Mouse (Mus musculus) embryo, embryonic 11 days (tissue): ENCODE measurements around the gene 9430097D07Rik.
A peak's percentile ranks its signal among the peaks of the same experiment; 100 is the strongest.

Experiments used
- DNase-seq: peaks from one replicate; pipeline ENCODE4 v3.0.0-alpha.2; 2015

The 9430097D07Rik gene

GRCm38 (mm10) chr2:32575586-32576160, at the start of gene 9430097D07Rik:
9430097D07Rik (minus strand) TSS chr2:32575684.
- peak; percentile 87 for DNase-seq

DNA sequence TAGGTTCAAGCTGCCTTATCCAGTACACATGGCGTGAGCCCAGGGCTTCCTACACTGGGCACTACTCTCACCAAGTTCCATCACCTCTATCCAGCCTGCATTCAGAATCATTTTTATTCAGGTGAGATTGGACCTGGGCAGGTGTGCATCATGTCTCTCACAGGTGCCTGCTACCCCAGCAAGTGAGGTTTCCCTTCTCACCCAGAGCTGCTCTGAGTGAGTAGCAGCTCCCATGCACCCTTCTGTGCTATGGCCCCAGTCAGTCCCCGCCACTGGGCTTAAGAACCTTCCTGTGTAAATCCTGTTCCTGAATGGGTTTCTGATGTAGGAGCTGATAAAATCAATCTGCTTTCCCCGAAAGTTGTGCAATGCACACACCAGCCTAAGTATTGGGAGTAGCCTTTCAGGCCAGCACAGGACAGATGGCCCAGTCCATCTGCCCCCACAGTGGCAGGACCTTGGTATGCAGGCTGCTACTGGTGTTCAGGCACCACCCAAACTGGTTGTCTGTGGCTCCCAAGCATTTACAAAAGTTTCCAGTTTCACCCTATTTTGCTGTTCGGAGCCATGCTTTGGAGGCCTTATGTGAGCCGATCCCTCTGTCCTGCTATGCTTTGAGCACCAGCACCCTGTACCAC, 48.7 kb upstream of the 9430097D07Rik start:
- DNase-seq, result no peak

GRCm38 (mm10) chr2:32621517-32621859, 46.0 kb upstream of the 9430097D07Rik start, which contains the start of gene Ak1:
Ak1 (plus strand) TSS chr2:32621758.
- no peak for DNase-seq

DNA sequence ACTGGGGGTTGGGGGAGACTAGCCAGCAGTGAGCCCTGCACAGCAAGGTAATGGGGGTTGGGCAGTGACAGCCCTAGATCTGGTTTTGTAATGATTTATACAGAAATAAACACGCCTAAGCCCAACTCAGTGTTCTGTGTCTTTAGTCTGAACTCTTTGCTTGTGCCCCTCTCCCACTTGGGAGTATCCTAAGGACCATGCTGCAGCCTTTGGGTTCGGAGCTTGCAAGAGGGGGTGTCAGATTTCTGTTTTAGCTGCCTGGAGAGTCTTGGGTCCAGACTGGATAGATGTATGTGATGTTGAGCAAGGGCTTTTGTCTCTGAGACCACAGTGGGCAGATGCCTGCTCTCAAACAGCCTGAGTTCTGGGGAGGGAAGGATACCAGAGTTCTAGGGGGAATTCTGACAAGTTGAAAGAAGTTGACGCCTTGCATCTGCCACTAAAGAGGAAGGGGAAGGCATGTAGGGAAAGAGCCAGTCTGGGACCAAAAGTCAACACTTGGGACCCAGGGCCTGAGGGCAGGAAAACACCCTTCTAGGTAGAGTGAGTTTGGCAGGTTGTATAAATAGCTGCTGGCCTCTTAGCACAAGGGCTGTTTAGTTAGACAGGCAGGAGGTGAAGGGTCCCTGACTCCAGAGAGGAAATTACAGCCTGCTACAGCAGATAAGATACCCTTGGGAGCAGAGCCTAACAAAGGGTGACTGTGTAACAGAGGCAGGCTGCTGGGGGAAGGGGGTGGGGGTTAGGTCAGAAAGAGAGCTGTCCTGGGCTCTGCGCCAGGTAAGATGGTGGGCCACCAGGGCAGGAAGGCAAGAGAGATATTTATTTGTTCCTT, 45.4 kb upstream of the 9430097D07Rik start:
- peak; percentile 78 for DNase-seq

GRCm38 (mm10) chr2:32618051-32618450, 42.6 kb upstream of the 9430097D07Rik start:
- DNase-seq, result no peak

- no peak for DNase-seq
These were observed 42.1 kb upstream of the 9430097D07Rik start for GRCm38 (mm10) chr2:32617601-32618000.

- no peak for DNase-seq
These were observed 41.6 kb upstream of the 9430097D07Rik start for GRCm38 (mm10) chr2:32617109-32617508.

- no peak for DNase-seq
These were observed 36.8 kb upstream of the 9430097D07Rik start for GRCm38 (mm10) chr2:32612274-32612673.

DNA sequence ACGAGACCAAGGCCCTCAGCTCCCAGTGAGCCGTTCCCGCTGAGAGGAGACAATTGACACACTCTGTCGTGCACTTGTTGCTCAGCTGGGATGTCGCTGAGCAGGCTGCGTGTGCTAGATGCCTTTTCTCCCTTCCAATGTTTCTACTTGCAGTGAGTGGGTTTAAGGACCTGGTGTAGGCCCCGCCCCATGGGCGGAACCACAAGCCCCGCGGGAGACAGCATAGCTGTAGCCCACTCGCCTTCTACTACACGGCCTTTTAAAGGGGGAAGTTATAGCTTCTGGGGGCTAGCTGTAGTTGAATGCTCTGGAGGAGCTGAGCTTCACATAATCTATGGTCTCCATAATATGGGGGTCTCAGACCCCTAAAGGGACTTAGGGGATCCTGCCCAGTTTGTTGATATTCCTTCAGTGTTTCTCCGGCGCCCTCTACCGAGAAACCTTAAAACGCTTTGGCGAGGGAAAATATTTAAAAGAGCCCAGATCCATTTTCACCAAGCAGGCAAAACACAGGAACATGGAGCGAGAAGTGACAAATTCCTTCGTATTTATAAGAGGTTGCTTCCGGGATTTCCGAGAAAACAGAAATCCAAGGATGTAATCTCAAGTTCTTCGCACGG, 35.2 kb upstream of the 9430097D07Rik start:
- peak; percentile 74 for DNase-seq

DNA sequence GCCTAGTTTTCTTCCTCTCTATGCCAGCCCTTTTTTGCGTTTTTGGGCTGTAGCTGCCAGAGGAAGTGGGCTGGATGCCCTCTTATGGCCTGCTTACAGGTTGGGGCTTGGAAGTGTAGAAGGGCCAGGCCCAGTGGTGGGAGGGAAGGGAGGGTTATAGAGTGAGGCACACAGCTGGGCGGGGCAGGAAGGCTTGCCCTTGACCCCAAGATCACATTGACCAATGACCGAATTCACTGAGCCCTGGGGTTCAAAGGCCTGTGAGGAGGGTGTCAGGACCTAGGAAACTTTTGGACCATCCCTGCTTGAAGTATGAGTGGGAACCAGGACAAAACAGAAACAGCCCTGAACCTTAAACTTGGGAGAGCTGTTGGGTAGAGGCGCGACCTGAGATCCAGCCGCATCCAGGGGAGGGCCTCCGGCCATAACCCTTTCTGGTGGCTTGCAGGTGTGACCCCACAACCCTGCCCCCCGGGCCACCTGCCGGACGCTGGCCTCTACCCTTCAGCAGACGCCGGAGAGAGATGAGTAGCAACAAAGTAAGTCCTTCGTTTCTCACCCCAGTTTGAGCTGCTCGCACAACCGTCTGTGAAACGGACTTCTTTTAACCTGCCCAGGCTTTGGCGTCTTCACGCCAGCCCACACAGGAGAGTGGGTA, 33.4 kb upstream of the 9430097D07Rik start:
- no peak for DNase-seq

DNA sequence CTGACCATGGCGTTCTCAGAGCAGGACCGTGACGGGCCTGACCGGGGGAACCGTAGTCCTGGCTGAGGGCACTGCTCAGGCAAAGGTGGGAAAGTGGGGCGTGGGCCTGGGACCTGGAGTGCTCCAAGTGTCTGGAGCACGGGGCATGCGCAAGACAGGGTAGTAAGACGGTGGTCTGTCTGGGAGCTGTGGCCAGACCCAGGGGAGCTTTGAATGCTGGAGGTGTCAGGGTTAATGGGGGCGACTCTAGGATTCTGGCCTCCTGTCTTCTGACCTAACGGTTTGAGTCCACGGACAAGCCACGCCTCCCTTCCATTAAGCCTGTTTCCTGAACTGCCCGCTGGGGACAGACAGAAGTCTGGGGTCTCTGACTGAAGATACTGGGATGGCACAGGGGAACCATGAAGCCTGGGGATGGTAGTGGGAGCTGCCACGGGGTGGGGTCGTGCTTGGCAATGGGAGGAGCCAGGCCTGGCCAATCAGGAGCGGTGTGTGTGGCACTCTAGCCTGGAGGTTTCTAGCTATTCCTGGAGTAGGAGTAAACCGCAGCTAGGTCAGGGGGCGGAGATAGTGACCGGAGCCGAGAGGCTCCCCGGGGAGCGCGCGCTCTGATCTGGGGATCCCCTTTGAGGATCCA, 32.8 kb upstream of the 9430097D07Rik start:
- peak; percentile 77 for DNase-seq

GRCm38 (mm10) chr2:32607262-32607947, 31.9 kb upstream of the 9430097D07Rik start:
- peak; percentile 77 for DNase-seq

DNA sequence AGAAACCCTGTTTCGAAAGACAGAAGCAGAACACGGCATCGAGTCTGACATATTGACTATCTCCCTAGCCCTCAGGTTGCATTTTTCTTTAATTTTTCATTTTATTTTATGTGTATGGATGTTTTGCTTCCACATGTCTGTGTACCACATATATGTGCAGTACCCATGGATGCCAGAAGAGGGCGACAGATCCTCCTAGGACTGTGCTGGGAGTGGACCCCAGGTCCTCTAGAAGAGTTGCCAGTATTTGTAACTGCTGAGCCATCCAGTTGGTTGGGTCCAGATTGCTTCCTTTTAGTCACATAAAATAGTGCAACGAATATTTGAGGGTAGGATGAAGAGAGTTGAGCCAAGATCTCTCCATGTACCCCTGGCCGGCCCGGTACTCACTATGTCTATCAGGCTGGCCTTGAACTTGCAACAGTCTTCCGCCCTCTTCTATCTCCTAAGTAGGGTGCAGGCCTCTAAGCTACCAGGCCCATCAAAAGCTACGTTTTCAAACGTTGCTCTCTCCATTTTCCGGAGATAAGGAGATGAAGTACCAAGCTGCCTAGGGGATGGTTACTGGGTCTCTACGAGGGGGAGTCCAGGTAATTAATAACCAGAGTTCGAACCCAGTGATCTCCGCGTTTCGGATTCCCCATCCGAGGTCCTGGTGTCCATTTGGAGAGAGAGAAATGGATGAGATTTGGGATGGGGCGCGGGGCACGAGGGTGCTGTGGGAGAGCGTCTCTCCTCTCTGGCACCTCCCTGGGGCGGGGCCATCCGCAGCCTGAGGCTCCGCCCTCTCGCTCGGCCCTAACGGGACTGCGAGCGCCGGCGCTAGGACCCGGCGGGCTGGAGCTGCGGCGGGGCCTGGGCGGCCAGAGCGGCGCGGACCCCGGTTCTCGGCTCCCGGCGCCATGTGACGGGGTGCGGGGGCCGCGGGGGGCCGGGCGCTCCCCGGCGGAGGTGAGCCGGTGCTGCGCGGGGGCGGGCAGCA, 31.0 kb upstream of the 9430097D07Rik start:
- DNase-seq, result peak; percentile 95

- no peak for DNase-seq
These were observed 29.1 kb upstream of the 9430097D07Rik start for GRCm38 (mm10) chr2:32604631-32605030.

GRCm38 (mm10) chr2:32602600-32603054, 27.1 kb upstream of the 9430097D07Rik start:
- DNase-seq, result peak; percentile 82

DNA sequence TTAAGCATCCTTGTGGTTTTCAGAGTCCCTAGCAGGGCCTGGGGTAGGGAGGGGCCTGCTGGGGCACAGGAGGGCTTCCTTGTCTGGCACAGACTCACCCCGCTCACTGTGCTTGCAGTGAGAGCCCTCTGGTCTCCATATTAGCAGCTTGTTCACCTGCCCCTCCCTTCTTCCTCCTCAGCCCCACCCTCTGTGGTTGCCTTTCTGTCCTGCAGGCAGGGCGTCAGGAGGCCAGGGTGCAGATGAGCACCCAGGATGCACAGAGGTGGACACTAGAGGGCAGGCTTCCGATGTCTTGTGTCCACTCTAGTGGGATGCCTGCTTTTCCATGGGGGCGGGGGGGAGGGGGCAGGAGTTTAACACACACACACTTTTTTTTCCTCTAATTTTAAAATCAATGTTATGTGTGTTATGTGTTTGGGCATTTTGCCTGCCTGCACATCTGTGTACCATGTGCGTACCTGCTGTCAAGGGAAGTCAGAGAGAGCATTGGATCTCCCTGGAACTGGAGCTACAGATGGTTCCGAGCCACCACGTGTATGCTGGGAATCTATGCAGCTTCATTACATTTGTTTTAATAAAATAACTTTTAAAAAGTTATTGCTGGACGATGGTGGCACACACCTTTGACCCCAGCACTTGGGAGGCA, 26.1 kb upstream of the 9430097D07Rik start:
- DNase-seq, result peak; percentile 69

DNA sequence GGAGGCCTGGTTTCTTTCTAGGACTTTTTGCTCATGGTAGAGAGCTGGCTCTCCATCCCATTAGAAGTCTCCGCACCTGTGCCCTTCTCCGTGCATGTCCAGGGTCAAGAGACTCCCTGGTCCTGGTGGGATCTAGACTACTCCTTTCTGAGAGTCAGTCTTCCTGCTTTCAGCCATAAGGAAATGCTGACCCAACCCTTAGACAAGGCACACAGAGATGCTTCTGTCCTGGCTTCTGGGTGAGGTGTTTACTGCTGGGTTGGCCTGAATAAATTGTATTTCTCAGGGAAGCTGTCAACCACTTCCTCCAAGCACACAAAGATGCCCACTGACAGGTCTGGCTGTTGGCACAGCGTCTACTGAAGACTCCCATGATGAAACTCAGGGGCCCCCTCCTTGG, 23.9 kb upstream of the 9430097D07Rik start, which contains the start of gene St6galnac6:
St6galnac6 (plus strand) TSS at position 301 of the 400 bp plus-strand sequence.
- DNase-seq, result no peak

- DNase-seq, result no peak
These were observed 23.0 kb upstream of the 9430097D07Rik start for GRCm38 (mm10) chr2:32598506-32598905.

- no peak for DNase-seq
These were observed 22.2 kb upstream of the 9430097D07Rik start for GRCm38 (mm10) chr2:32597699-32598098.

DNA sequence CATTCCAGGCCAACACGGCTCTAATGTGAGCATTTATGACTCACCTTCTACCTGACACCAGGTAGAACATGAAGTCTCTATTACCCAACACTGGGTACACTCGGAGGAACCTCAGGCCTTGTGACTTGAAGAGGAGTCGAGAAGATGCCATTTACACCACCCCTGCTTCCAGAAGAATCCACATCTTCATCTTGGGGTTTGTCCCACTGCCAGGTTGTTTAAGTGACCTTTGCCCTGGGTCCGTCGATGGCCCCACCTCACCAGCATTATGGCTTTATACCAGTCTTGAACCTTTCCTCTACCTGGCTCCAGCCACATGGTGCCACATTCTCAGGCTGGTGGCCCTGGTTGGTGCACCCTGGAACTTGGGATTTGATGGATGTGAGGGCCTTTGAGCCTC, 21.8 kb upstream of the 9430097D07Rik start:
- DNase-seq, result no peak
